Mouse (Mus musculus): ENCODE measurements around the gene Tanc2. TPM values are rescaled to one million over a fixed set of nuclear protein-coding genes. Genes with fewer than 3 reads are reported as not detected.

Gene Tanc2
- total and polyA plus RNA-seq, 2 experiments from 2014 or later = 5.2 to 25.0 TPM

DNA sequence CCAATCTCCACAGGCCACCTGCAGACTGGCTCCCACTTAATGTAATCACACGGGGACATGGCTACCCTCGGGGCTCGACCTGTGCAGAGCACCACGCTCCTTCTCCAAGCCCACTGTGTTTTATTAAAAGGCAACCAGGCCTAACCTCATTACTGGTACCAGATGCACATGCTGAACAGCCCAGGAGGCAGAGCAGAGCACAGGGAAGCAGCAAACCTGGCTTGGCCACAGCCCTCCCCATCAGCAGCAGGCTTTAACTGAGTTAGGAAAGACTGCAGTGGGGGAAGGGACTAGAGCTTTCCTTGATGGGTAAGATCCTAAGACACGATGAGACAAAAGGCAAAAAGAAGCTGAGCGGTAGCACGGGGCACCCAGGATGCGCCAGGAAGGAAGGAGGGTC is 352.2 kb downstream of the Tanc2 start:
- TF ChIP-seq CTCF (IDR thresholded peaks at IDR 0.05; ENCODE audit: low read depth) (no peak), EP300 (IDR thresholded peaks at IDR 0.05; ENCODE audit: low read depth) (no peak)
- Histone ChIP-seq H3K36me3 (replicated peaks; ENCODE audit: control insufficient read depth, insufficient read depth, low read length) (no peaks in the 10 kb centered on the region), H3K4me3 (ENCODE audit: low read depth, low read length) (no peak overlapping the region), H3K27me3 (ENCODE audit: control insufficient read depth, insufficient read depth, low read length) (0 out of 2 replicates have a peak, but pooled peaks cover 8% of the 10 kb centered on the region), H3K4me1 (ENCODE audit: control insufficient read depth, insufficient read depth) (peaks cover 6% of the 10 kb centered on the region; the same call in 1 of the 2 replicates), H3K4me2 (ENCODE audit: low read depth, low read length) (no peak overlapping the region), H3K27ac (ENCODE audit: low read depth) (no peak overlapping the region), H3K9me3 (replicated peaks; ENCODE audit: control insufficient read depth, low read length) (no peaks in the 10 kb centered on the region), H3K9ac (replicated peaks; ENCODE audit: low read depth, low read length) (no peak overlapping the region)
- WGBS = 70% methylated on average over 8 of the region's 8 CpGs
- ATAC-seq (ENCODE audit: insufficient read depth, low read depth) (no peak), DNase-seq (ENCODE audit: low spot score) (no peak)

DNA sequence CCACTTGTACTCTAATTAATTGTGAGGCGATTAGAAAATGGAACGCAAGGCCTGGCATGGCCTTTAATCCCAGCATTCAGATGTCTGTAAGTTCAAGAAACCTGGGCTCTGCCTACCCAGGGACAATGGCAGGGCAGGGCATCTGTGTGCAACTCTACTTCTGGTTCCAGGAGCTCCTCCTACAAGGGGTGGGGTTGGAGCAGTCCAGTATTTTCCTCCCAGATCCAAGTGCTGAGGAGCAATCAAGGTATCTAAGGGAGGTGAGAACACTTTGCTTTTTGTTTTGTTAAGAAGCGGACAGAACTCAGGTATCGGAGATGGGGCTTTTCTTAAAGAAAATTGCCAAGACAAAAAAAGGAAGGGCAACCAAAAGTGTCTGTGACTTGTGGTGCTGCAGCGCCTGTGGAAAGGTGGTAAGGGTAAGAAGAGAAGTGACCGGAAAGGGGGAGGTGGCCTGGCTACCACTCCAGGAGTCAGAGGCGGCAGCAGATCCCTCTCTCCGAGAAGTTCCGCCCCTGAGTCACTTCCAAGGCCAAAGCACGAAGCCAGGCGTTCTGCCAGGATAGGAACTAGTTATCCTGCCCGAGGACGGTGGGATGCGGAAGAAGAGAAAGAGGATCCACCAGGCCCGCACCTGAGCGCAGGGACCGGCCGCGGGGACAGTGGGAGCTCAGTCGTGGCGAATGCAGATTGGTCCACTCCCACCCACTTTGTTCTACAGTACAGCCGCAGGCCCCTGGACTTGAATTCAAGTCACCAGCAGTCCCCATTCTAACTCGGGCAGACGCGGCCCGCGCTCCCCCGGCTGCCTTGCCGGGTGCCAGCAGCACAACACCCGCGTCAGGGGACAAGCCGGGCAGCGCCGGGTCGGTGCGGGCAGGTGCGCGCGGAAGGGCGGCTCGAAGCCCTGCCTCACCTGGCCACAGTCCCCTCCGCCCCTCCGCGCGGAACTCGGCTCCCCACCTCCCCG is 353.6 kb downstream of the Tanc2 start:
- Histone ChIP-seq H3K27ac (ENCODE audit: low read depth) (peak overlapping the region; percentile 83), H3K4me2 (ENCODE audit: low read depth, low read length) (peak overlapping the region; percentile 94), H3K9ac (replicated peaks; ENCODE audit: low read depth, low read length) (peak overlapping the region; percentile 72), H3K4me3 (ENCODE audit: low read depth, low read length) (peak overlapping the region; percentile 54), H3K9me3 (replicated peaks; ENCODE audit: control insufficient read depth, low read length) (no peaks in the 10 kb centered on the region), H3K27me3 (ENCODE audit: control insufficient read depth, insufficient read depth, low read length) (0 out of 2 replicates have a peak, but pooled peaks cover 8% of the 10 kb centered on the region), H3K4me1 (ENCODE audit: control insufficient read depth, insufficient read depth) (peaks cover 6% of the 10 kb centered on the region; the same call in 1 of the 2 replicates), H3K36me3 (replicated peaks; ENCODE audit: control insufficient read depth, insufficient read depth, low read length) (no peaks in the 10 kb centered on the region)
- ATAC-seq (ENCODE audit: insufficient read depth, low read depth) = peak; percentile 19; the same call in 1 of the 2 replicates
- DNase-seq (ENCODE audit: low spot score) = peak; percentile 33
- 6% methylated on average over 46 of the region's 47 CpGs for WGBS
- TF ChIP-seq EP300 (IDR thresholded peaks at IDR 0.05; ENCODE audit: low read depth) = no peak
- no peak for TF ChIP-seq CTCF (IDR thresholded peaks at IDR 0.05; ENCODE audit: low read depth)

DNA sequence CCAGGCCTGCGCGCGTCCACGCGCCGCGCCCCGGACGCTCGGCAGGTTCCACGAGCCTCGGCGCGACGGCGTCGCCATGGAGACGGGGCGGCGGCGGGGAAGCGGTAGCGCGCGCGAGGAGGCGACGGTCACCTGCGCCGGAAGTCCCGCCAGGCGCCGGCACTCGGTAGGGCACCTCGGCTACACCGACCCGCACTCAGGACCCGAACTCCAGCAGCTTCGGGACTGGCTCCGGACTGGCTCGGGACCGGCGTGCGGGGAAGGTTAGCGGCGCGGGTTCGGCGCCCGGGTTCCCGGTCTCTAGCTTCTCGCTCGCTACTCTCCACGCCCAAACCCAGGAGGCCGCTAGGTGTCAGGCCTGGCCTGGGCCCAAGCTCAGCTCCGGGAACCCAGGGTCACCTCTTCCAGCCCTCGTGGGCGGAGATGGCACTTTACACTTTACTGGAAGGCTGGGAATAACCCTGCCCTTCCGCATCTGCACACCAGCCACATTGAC is 354.4 kb downstream of the Tanc2 start:
- H3K9me3 ChIP-seq (replicated peaks; ENCODE audit: control insufficient read depth, low read length) = no peaks in the 10 kb centered on the region
- H3K4me2 ChIP-seq (ENCODE audit: low read depth, low read length) = peak overlapping the region; percentile 94
- H3K27ac ChIP-seq (ENCODE audit: low read depth) = peak overlapping the region; percentile 83
- H3K4me1 ChIP-seq (ENCODE audit: control insufficient read depth, insufficient read depth) = peaks cover 6% of the 10 kb centered on the region; the same call in 1 of the 2 replicates
- 1% methylated on average over 53 of the region's 59 CpGs for WGBS
- peak overlapping the region; percentile 54 for H3K4me3 ChIP-seq (ENCODE audit: low read depth, low read length)
- no peaks in the 10 kb centered on the region for H3K36me3 ChIP-seq (replicated peaks; ENCODE audit: control insufficient read depth, insufficient read depth, low read length)
- DNase-seq (ENCODE audit: low spot score) (peak; percentile 61), ATAC-seq (ENCODE audit: insufficient read depth, low read depth) (peak; percentile 77)
- TF ChIP-seq EP300 (IDR thresholded peaks at IDR 0.05; ENCODE audit: low read depth) (0 out of 2 replicates have a peak, but pooled peaks have one; percentile 40), CTCF (IDR thresholded peaks at IDR 0.05; ENCODE audit: low read depth) (peak; percentile 54)
- peak overlapping the region; percentile 72 for H3K9ac ChIP-seq (replicated peaks; ENCODE audit: low read depth, low read length)
- H3K27me3 ChIP-seq (ENCODE audit: control insufficient read depth, insufficient read depth, low read length) = 0 out of 2 replicates have a peak, but pooled peaks cover 8% of the 10 kb centered on the region

GRCm38 (mm10) chr11:105944770-105945672 is 355.2 kb downstream of the Tanc2 start:
- H3K9me3 ChIP-seq (replicated peaks; ENCODE audit: control insufficient read depth, low read length) = no peaks in the 10 kb centered on the region
- WGBS = 59% methylated on average over 16 of the region's 16 CpGs
- TF ChIP-seq CTCF (IDR thresholded peaks at IDR 0.05; ENCODE audit: low read depth) (no peak), EP300 (IDR thresholded peaks at IDR 0.05; ENCODE audit: low read depth) (no peak; the same call in 1 of the 2 replicates)
- H3K36me3 ChIP-seq (replicated peaks; ENCODE audit: control insufficient read depth, insufficient read depth, low read length) = no peaks in the 10 kb centered on the region
- H3K27ac ChIP-seq (ENCODE audit: low read depth) = peak overlapping the region; percentile 83
- 0 out of 2 replicates have a peak, but pooled peaks cover 7% of the 10 kb centered on the region for H3K27me3 ChIP-seq (ENCODE audit: control insufficient read depth, insufficient read depth, low read length)
- peak overlapping the region; percentile 94 for H3K4me2 ChIP-seq (ENCODE audit: low read depth, low read length)
- peak; percentile 57 for DNase-seq (ENCODE audit: low spot score)
- peak; percentile 68 for ATAC-seq (ENCODE audit: insufficient read depth, low read depth)
- H3K4me3 ChIP-seq (ENCODE audit: low read depth, low read length) = peak overlapping the region; percentile 54
- peaks cover 6% of the 10 kb centered on the region; the same call in 1 of the 2 replicates for H3K4me1 ChIP-seq (ENCODE audit: control insufficient read depth, insufficient read depth)
- H3K9ac ChIP-seq (replicated peaks; ENCODE audit: low read depth, low read length) = no peak overlapping the region

All from heart, postnatal 0 days (tissue).